Mouse (Mus musculus) induced T-regulatory cell, adult 2 months (primary cell): ENCODE measurements around the gene Scg3.
A peak's percentile ranks its signal among the peaks of the same experiment; 100 is the strongest.
"Not testable (repeated sequence)": the region's sequence is repeated elsewhere in the genome, so short reads cannot be mapped to it uniquely, and the experiment has no call there.

Experiments used
- DNase-seq: peaks from one replicate; pipeline ENCODE4 v3.0.0-alpha.2; 2012; ENCODE audit warnings: low read depth

Gene Scg3

DNA sequence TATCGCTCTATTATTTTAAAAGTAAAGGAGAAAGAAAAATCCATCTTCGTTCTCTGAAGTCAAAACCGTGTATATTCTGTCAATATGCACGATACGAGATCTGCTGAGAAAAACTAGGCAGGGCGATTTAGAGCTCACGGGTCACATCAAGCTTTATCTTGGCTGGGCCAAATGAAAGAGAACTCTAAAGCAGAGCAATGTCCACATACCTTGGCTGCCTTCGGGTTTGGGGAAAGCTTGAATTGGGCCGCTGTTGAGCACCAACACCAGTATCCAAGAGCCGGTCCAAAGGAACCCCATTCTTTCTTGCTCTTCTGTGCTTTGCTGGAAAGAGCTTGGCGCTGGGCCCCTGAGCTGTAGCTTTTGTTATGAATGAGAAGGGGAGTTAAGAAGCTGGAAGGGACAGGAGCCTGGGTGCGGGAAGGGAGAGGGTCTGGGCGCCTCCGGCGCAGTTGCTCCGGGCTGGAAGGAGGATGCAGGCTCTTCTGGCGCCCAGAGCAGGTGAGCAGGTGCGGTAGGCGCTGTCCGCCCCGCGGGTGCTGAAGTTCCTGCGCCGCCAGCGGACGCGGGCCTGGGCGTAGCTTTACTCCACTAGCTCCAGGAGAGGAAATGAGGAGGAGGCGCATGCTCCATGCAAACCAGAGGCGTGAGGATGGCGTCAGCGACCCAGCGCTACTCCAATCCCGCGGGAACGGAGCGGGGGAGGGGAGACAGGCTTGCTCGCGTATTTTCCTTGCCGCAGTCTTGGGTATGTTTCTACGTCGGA is at the start of gene Scg3:
Scg3 (minus strand) TSS at position 631 of the 766 bp plus-strand sequence.
- peak; percentile 34 for DNase-seq

DNA sequence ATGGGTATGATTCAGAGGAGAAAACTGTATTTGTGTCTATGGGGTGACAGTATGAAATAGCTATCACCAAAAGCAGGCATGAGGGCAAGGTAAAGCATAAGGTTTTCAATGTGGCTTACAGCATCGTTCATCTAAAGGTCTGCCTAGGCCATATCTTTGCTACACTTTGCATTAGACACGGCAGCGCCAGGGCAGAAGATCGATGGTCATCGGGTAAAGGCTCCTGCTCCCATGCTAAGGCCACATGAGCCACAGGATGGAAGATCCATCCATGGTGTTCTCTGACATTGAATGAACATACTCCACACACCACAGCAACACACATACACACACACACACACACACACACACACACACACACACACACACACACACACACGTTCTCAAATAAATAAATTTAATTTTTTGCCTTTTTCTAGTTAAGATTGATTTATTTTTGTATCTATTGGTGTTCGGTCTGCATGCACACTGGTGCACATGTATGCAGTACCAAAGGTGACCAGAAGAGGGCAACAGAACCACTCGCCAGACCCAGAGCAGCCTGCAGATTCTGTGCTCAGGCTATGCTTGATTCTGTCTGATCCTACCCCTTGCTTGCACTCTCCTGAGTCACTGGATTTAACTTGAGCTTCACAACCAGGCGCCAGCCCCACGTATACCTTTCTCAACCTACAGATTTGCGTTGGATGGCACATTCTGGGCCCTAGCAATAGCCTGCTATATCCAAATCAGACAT is 36.3 kb upstream of the Scg3 start:
- DNase-seq, result peak; percentile 65

DNA sequence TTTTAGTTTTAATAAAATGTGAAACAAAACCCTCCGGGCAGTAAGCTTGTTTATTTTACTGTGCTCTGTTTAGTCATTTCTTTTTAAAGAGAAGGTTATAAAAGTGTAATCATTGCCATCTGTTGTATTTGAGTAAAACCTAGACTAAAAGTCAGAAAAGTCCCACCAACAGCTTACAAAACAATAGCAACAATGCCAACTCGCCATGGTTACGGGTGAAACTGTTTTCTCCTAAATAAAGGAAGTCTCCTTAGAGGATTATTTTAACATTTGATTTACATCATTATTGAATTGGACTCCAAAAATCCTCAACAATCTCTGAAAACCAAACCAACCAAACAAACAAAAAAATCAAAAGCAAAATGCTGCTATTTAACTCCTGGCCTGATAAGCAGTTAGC is 35.6 kb upstream of the Scg3 start:
- no peak for DNase-seq

DNA sequence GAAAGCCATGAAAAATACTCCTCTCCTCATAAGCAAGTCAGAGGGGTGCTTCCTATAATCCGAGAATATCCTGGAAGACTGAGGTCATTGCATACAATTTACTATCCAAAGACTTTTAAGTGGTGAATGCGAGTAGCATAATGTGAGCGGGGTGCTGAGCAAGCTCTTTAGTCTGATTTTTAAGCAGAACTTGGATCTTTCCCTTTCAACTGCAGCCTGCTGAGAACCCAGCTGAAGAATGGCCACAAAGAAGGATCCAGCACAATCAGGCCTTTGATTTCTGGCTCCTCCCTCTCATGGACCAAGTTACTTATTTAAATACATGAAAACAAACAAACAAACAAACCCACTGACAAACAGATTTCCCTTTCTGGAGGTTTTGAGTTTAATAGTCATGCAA is 916 bp upstream of the Scg3 start:
- no peak for DNase-seq

DNA sequence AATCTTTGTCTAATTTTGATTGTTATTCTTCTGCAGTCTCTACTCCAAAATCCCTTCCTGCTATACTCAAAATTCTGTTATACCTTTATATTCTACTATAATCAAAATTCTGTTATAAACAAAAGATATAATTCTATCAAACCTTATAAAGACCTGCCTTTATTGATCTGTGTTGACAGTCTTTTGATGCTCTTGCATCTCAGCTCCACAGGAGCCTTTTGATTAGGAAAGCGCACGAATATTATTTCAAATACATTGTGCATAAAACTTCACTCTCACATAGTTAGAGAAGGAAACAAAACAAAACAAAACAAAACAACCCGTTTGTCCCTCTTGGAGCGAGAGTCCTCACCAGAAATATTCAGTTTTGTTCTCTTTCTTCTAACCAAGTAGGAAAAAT is 436 bp upstream of the Scg3 start:
- no peak for DNase-seq

DNA sequence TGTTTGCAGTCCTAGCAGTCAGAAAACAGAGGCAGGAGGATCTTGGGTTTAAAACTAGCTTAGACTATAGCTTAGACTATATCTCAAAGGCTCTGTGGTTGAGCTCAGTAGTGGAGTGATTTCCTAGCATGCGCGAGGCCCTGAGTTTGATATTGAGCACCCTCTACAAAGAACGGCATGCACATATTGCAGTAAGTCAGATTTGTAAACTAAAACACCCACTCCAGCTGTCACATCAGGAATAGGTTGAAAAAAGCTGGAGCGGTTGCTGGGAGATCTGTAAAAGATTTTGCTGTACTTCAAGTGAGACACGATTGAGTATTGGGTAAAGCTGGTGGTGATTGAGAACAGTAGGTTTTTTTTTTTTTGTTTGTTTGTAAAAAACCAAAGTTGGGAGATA is 3.2 kb downstream of the Scg3 start:
- no peak for DNase-seq

DNA sequence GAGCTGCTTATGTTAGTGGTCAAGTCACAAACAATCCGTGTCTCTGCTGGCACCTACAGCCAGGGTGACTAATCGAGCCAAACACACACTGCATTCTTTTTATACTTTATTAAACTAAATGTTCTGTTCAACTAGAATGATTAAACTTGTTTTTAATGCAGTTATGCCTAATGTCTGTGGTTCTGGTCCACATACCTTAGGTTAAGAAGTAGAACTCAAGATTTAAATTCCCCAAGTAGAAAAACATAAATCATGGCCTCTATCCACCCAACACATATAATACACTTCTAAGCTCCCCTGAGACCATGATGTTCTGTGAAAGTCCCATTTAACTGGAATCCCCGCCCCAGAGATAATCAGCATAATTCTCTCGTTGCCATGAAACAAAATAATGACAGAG is 4.2 kb downstream of the Scg3 start:
- DNase-seq, result no peak

DNA sequence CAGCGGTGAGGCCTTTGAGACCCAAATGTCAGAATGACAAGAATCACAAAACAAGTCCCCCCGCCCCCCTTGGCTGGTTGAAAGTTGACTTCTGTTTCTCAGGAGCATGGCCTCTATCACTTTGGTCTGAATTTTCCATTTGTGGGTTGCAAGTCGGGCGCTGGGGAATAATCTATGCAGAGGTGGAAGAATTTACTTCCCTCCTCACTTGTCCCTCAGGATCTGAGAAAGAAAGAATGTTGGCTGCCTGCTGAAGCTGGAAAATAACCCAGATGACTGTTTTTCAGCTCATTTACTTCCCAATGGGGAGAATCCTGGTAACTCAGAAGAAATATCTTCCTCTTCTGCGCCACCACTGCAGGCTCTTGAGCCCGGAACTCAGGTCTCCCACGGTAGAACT is 5.5 kb downstream of the Scg3 start:
- DNase-seq, result no peak

DNA sequence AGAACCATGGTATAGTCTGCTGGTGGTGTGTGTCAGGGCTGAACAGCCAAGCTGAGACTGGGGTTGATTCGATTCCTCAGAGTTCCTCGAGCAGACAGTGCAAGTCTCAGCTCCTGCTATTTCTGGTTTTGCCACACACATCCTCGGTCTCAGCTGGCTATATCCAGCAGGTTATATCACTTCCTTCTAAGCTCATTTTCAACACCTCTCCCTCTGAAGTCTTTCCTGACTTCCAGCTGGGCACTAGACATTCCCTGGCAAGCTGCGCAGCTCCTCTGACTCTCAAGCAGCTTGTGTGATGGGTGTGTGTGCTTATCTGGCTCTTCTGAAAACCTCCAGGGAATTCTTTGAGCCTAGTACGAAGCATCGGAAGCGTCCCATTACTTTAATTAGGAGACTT is 7.6 kb downstream of the Scg3 start:
- no peak for DNase-seq

DNA sequence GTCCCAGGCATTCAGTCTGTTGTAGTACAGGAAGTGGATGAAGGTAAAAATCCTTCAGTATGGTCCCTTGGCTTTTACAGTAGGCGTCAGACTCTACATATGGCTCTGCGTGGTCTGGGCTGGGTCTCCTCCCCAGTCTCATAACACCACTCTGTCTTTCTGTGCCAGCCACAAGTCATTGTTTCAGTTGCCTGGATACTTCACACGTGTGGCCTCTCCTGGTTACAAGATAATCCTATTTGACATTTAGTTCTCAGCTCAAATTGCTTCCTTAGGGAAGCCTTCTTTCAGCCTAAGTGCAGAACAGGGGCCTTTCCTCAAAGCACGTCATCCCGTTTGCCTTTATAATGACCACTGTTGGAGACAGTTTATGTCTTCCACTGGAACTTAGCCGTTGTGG is 11.1 kb downstream of the Scg3 start:
- DNase-seq, result no peak

DNA sequence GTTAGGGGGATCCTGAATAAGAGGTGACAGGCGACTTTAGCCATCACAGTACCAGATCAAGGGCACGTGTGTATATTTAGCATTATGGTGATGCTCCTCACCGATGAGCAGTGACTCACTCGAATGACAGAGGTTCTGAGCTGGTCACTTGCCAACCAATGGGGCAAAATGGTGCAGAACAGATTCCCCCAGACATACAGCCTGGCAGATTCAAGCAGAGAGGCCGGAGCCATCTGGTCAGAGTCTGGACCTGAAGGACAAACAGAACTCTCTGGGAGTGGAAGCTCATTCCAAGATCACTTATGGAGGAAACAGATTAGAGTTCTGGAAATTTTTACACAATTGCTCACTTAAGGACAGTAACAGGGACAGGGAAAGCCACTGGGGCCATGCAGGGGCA is 17.2 kb downstream of the Scg3 start:
- no peak for DNase-seq

DNA sequence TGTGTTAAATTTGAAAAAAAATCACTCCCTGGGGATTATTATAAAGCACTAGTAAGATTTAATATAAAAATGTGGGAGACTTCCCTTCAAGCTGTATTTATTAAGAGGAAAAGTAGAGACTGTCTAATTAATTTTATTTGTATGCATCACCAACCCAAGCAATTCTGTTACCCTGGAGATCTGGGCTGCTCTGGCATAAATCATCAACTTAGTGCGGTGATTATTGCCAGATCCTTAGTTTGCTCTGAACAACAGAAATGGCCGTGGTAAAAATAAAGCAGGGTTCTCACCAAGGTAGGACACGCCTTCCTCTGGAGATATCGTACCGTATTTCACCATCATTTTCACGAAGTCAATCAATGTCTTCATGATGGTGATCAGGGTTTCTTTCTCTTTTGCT is 18.5 kb downstream of the Scg3 start:
- DNase-seq, result no peak

DNA sequence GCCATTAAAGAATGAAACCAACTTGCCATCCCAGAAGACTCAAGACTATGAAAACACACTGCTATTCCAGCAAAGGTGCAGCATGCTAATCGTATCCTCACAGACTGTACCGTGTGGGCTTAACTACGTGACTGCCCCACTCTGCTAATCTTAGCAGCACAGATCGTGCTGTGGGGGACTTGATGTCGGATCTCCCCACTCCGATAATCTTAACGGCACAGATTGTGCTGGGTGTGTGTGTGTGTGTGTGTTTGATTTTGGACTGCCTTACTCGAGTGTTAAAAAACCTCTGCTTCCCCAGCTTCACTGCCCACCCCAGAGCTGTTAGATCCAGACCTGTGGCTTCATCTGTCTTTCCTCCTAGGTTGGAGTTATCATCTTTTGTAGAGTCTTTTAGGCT is 22.9 kb downstream of the Scg3 start:
- no peak for DNase-seq

DNA sequence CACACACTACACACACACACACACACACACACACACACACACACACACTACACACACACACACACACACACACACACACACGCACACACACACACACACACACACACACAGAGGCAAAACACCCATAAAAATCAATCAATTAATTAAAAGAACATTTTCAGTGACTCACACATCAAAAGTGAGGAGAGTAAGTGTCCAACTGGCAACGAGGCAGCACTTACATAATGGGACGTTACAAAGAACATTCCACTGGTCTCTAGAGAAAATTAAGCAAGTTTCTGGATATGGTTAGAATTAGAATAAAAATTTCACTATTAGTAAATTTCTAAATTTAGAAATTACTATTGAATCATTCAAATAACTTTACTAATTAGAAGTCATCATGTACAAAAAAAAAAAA is 27.4 kb downstream of the Scg3 start:
- DNase-seq, result not testable (repeated sequence)

DNA sequence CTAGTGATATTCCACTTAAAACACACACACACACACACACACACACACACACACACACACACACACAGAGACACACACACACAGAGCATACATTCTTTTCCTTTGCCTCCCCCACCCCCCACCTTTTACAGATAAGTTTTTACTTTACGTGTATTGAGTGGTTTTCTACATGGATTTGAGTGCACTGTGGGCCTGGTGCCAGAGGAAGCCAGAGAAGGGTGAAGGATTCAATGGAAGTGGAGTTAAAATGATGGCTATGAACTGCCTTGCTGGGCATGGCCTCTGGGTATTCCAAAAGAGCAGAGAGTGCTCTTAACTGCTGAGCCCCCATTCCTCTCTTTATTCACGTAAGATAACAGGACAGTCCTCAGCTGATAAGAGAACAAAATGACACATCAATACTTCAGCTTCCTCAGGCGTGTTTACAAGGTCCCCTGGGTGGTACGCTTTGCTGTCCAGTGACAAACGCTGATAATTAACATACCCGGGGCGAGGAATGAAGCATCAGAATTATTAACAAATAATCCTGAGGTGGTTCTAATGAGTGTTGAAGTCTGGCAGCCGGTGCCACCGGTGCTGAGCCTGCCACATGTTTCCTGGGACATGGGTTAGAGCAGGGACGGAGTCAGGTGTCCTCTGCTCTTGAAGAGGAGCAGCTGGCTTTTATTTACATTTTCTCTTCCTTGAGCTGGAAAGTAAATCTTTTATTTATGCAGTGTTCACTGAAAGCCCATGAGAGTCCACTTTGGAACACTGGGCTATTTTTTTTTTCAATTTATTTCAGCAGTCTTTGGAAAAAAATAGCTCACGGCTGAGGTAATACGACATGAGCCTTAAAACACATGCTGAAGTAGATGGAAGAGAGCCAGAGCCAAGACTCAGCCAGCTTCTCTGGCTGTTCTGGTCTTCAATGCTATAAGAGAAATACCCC is 29.6 kb downstream of the Scg3 start:
- no peak for DNase-seq

DNA sequence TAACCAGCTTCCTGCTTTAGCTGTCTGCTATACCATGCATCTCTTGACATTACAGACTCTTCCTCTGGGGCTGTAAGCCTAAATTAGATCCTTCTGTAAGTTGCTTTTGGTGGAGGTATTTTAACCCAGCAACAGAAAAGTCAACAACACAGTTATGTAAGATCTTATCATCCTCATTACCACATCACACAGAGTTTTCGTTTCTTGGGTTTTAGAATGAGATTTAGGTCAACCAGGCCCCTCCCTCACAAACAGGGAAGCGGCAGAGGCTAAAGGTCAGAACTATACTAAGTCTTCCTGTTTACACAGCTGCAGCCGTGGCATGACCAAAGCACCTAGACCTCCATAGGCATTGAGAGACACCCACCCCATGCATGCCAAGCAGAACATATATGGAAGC is 38.5 kb downstream of the Scg3 start:
- peak; percentile 69 for DNase-seq

DNA sequence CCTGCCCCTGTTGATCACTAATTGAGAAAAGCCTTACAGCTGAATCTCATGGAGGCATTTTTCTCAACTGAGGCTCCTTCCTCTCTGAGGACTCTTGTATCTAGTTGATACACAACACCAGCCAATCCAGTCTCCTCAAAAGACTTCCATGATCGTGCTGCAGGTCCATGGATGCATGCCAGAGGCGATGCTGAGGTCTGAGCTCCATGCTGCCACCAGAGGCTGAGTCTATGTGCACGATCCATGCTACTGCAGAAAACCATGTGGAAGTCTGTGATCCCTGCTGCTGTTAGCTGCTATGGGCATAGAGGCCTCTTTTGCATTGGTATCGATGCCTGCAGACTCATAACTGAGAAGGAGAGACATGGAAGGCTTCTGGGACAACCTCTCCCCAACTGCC is 49.6 kb downstream of the Scg3 start:
- DNase-seq, result no peak

DNA sequence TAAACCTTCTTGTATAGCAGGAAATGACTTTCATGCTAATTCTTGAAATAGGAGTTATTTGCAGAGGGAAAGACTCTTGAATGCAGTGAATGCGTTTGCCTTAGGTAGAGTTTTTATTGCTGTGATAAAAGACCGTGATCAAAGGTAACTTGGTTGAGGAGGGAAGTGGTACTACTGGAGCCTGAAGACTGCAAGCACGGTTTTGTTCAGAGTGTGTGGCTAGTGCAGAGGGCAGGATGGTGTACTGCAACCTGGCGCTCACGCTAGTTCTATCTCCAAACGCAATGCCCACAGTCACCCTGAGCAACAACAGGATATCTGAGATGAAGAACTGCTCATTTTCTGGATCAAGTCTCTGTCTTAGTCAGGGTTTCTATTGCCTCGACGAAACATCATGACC is 50.3 kb downstream of the Scg3 start:
- no peak for DNase-seq

DNA sequence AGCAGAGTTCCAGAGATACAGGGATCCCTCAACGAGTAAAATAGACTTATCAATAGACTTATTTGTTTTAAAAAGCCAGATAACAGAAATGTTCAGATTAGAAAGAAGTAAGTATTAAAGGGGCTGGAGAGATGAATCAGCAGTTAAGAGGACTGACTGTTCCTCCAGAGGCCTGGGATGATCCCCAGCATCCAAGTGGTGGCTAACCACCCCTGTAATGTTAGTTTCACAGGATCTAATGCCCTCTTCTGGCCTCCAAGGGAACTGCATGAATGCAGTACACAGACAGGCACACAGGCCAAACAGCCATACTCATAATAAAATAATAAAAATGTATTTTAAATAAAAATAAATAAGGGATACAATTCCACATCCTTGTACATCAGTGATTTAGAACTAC is 51.0 kb downstream of the Scg3 start:
- DNase-seq, result peak; percentile 62

DNA sequence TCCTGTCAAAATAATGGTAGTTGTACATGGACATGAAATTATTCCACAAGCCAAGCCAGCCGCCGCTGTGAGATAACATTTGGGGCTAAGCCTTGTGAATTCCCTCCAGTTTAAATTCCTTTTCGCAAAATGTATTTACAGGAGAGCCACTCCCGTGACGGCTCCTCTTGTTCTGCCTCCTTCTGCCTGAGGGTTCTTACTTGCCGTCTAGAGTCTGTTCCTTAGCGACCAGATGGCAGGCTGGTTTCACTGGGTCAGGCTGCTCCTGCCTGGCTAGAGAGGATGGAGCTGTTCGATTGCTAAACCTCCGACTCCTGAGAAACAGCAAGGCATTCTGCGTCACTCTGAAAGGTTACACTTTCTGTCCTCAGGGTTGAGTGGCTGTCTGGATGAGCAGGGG is 51.7 kb downstream of the Scg3 start:
- no peak for DNase-seq

DNA sequence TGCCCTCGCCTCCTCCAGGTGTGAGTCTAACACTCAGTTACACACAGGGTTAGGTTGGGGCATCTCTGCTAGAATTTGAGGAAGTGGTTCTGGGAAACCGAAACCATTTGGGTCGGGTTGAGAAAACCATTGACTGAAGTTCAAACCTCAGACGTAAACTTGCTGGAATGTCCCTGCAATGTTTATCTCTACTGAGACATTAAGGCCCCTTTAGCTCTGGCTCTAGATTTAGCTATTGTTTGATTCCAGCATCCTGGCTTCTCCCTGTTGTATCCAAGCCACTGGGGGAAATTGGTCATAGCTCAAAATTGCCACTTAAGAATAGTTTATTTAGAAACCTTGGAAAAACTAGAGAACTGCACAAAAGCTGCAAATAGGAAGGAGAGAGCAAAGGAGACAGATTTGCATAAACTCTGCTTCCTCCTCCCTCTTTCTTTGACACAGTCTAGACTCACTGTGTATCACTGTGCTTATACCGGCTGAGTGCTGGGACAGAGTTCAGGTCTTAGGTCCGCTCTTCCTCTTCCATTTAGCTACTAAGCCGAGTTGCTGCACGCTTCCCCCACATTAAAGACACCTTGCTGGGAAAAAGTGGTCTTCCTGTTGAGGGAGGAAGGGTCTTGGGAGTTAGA is 52.9 kb downstream of the Scg3 start:
- DNase-seq, result peak; percentile 55

DNA sequence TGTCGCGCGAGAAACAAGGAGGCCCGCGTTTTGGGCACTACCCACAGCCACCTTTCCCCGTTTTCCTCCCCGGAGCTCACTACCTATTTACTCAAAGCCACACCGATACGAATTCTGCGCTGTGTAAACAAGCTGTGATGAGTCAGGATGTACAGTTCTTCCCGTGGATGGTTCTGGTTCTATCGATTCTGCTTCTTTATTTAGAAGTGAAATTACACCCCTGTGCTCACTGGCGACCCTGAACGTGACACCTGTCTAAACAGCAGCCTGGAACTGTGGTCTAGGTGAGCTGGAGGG is 57.6 kb downstream of the Scg3 start:
- DNase-seq, result peak; percentile 31
